Mouse (Mus musculus): Measurements from ENCODE around the gene Mmp14.
A peak's percentile ranks its signal among the peaks of the same experiment; 100 is the strongest.

The Mmp14 gene

DNA sequence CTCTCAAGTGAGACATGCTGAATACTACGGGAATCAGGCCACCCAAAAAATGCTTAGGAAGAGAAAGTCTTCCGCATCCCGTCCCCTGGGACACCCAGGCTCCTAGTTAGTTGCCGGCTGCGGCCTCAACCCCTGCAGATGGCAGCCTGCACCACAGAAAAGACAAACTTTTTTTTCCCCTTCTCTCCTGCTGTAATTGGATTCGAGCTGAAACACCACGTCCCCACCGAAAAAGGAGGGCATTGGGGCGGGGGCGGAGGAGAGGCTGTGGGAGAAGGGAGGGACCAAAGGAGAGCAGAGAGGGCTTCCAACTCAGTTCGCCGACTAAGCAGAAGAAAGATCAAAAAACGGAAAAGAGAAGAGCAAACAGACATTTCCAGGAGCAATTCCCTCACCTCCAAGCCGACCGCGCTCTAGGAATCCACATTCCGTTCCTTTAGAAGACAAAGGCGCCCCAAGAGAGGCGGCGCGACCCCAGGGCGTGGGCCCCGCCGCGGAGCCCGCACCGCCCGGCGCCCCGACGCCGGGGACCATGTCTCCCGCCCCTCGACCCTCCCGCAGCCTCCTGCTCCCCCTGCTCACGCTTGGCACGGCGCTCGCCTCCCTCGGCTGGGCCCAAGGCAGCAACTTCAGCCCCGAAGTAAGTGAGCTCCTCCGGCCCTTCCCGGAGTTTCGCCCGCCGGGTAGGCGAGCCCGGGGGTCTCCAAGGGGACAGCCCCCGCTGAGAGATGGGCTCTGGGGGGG, at the start of gene Mmp14:
TSS of gene Mmp14 (plus strand) at position 279 of the 744 bp plus-strand sequence.
- peak in 1 of 2 experiments; percentile 19 for DNase-seq (ENCODE audit: low spot score in 2 of 2)

DNA sequence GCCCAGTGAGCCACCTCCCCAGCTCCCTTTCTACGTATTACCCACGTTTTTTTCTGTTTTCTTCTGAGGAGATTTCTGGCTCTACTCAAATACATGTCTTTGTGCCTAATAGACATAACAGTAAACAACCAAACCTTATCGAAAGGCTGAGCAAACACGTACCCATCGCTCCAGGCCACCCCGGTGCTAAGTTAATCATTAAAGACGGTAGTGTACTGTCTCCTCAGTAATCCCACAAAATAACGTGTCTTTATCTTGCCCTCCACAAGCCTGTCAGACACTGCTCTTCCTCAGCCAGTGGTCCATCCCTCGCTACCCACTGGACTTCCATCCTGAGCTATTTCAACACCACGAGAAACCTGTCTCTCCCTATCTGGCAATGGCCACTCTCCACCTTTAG, 49.6 kb upstream of the Mmp14 start:
- no peak for DNase-seq (ENCODE audit: low spot score in 2 of 2)

DNA sequence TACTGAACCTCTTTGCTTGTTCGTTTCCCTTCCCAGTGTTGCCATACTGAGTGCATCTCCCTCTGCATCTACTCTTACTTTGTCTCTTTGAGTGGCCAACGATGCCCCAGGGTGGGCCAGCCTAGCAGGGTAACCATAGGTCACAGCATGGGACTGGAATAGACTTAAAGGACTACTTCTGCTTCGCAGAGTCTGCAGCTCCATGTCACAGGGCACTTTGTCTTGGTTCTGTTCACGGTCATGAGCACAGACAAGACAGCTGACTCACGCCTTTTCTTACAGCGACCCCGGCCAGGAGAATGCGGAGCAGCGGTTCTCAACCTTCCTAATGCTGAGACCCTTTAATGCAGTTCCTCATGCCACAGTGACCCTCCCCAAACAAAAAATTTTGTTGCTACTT, 48.8 kb upstream of the Mmp14 start:
- DNase-seq (ENCODE audit: low spot score in 2 of 2) = no peak

DNA sequence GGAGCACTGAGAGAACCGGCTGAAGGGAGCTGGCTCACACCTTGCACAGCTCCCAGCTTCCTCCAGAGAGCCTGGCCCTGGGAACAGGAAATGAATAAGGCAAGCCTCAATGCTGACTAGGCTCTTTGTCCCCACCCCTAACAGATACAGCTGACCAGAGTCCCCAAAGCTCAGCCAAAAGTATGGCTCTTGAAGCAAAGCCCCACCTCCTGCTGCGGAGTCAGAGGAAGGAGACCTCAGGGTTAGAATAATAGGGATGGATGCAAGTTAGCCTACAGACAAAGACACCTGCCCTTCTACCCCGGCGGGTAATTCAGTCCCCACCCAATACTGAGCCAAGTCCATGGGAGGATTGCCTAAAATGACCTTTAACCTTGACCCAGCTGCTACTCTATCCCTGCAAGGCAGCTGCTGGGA, 48.0 kb upstream of the Mmp14 start:
- peak in 1 of 2 experiments; percentile 24 for DNase-seq (ENCODE audit: low spot score in 2 of 2)

DNA sequence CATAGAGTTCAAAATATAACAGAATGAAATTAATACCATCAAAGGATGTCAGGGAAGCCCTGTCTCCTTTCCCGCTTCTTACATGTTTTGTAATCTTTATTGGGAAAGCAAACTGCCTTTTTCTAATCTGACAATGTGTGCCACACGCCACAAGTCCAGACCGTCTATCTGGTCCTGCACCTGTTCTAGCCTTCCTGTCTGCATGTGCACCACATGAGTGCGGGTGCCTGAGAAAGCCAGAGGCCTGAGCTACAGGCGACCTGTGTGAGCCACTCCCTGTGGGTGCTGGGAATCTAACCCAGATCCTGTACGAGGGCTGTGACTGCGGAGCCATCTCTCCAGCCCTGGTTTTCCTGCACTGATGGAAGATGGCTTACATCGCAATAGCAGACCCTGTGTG, 47.0 kb upstream of the Mmp14 start:
- DNase-seq (ENCODE audit: low spot score in 2 of 2) = no peak

DNA sequence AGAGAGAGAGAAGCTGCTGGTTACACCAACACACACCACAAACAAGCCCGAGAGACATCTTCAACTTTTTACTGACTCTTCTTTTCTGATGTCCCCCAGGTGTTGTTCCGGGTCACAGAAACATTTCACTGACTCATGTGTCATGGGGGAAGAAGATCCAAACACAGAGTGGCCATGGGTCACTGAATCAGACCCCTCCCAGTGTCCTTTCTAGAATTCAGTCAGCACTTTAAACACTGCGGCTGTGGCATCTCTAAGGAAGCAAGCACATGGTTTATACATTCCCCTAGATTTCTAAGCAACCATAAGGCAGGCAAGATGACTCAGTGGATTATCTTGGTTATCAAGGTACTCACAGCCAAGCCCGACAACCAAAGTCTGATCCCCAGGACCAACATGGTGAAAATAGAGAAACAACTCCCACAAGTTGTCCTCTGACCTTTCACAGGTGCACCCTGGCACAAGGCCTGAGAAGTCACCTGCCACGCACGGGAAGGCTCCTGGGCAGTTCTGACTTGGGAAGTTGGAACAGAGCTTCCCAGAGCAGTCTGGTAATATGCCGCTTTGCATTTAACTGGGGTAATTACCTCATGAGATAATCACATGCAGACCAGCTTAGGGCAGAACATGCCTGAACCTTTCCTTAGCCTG, 45.3 kb upstream of the Mmp14 start:
- DNase-seq (ENCODE audit: low spot score in 2 of 2) = no peak

DNA sequence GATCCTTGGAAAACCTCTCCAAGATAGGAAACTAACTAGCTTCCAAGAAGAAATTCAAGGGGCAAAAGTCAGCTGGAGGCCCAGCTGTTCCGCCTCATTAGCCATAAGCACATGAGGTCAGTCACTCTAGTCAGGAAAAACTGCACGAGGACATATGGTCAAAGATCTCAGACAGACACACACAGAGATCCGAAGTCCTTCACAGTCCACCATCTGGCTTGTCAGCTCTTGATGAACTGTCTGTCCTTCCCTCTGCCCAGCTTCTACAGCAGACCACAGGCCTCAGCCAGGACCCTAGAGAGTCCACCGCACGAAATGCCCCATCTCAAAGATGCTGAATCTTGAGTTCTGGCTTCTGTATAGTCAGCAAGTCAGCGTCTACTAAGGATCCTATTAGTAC, 43.9 kb upstream of the Mmp14 start:
- DNase-seq (ENCODE audit: low spot score in 2 of 2) = no peak

DNA sequence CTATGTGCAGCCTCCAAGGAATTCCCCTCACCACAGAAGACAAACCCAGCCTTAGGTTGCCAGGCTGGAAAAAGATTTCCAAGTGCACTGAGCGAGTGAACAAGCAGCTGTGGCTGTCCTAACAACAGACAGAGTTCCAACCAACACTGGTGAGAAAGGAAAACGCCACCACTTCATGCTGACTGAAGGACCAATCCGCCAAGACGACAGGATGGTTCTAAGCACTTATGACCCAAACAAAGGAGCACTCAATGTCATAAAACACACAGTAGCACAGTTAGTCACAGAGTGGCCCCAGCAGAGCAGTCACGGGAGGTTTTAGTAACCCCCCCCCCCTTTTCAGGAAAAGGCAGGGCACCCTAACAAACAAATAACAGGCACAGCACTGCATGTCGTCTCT, 40.6 kb upstream of the Mmp14 start:
- no peak for DNase-seq (ENCODE audit: low spot score in 2 of 2)

DNA sequence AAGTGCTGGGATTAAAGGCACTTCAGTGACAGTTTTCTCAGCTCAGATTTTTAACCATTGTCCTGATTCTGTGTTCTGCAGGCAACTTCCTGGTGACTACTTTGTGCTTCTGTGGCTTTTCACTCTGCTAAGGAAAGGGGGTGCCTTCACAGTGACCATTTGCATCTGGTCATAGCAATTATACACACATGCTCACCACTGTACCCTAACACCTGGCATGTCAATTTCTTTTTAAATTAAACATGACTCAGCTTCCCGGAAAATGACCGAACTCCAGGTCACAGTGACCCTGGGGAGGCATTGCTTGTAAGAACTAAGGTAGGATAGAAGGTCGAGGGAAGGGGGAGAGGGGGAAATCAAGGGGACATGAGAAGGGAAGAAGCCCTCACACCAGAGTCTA, 37.6 kb upstream of the Mmp14 start:
- DNase-seq (ENCODE audit: low spot score in 2 of 2) = no peak

DNA sequence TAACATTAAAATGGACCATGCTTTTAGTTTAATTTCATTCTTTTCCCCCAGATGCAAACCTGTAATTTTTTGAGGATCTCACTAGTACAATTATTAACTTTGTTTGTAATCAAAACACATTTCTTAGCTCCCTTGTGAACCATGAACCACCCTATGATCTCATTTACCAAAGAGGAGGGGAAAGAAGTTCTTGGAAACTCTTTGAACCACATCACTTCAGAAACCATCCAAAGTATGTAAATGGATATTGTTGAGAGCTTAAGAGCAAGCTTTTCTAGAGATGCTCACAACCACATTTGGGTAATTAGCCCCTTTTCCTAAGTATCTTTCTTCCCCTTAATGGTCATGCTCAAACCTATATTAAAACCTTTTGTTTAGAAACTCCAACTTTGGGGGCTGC, 37.1 kb upstream of the Mmp14 start:
- no peak for DNase-seq (ENCODE audit: low spot score in 2 of 2)

DNA sequence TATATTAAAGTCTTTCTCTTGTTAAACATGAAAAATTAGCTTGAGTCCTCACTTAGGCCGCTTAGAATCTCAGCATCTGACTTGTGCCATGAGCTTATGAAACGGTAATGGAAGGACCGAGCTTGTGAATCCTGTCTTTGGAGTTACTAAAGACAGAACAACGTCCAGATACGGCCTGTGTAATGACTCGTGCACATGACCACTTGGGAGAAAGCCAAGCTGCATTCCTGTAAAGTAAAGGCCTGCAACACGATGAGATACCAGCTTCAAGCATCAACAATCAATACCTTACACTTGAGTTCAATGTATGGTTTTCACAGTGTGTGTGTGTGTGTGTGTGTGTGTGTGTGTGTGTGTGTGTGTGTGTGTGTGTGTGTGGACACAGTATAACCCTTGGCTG, 34.7 kb upstream of the Mmp14 start:
- no peak for DNase-seq (ENCODE audit: low spot score in 2 of 2)

DNA sequence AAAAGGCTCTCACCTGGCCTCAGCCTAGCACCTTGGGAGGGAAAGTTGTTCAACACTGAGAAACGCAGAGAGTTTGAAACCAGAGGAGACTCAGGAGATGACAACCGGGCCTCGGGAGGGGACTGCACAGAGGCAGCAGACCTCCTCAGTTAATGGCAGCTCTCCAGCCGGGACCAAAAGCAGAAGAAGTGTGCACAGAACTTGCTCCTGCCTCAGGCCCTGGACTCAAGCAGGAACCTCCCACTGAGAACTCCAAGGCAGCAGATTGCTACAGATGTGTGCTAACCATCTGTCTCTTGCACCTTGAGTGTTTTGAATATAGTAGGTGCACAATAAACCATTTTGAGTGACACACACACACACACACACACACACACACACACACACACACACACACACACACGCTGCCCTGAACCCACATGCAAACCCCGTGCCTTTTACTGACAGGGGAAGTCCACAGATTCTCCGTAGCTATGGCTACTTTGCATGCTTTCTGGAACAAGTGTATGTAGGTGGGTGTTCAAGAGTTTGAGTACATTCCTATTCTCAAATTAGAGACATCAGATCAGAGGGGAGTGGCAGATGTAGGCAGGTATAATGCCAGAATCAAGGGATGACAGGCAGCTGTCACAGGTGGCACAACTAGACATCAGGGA, 33.4 kb upstream of the Mmp14 start:
- peak in 1 of 2 experiments; percentile 26 for DNase-seq (ENCODE audit: low spot score in 2 of 2)

DNA sequence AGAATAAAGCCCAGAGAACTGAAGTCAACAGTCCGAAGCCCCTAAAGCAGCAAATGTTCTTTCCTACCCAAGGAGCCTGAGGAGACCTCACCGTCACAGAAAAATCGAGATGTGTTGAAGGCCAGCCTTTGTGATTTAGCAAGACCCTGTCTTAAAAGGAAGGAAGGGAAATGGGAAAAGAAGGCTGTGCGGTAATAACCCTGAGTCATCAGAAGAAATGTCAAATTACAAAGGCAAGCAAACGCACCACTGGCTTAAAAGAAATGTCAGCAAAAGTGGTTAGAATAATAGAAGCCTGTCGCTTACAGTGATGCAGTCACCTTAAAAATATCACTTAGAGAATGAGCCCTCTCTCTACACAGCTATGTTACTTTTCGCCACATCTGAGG, 32.9 kb upstream of the Mmp14 start:
- no peak for DNase-seq (ENCODE audit: low spot score in 2 of 2)

DNA sequence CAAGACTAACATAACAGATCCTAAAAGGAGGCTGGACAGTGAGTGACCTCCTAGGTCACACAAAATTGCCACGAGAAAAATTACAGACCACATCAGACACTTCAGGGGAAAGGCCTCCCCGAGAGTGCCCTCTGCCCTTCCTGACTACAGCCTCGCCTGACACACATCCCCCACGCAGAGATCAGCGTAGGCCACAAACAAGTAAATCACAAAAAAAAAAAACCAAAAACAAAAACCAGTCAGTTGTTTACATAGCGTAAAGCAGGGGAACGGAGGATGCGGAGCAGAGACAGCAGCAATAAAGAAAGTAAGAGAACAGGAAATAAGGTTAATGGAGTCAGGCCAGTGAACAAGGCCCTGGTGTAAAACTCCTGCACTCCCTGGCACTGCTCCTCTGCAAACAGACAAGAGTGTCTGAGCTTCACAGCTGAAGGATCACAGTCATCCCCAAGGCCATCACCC, 32.5 kb upstream of the Mmp14 start:
- DNase-seq (ENCODE audit: low spot score in 2 of 2) = no peak

DNA sequence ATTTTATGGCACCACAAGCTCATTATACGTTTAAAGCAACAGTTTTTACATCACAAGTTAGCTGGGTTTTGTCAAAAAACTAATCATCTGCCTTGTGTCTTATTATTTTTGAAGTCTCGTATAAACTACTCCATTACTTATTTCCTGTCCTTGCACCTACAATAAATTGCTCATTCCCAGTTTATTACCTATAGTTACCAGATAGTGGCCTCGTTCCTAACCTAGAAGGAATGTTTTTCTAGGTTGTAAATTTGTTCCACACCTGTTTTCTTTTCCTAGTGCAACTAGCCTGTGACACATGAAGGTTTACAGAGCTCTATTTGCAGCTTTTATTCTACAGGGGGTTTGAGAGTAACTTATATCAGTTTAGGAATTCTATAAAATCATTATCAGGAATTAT, 29.7 kb upstream of the Mmp14 start:
- DNase-seq (ENCODE audit: low spot score in 2 of 2) = no peak

DNA sequence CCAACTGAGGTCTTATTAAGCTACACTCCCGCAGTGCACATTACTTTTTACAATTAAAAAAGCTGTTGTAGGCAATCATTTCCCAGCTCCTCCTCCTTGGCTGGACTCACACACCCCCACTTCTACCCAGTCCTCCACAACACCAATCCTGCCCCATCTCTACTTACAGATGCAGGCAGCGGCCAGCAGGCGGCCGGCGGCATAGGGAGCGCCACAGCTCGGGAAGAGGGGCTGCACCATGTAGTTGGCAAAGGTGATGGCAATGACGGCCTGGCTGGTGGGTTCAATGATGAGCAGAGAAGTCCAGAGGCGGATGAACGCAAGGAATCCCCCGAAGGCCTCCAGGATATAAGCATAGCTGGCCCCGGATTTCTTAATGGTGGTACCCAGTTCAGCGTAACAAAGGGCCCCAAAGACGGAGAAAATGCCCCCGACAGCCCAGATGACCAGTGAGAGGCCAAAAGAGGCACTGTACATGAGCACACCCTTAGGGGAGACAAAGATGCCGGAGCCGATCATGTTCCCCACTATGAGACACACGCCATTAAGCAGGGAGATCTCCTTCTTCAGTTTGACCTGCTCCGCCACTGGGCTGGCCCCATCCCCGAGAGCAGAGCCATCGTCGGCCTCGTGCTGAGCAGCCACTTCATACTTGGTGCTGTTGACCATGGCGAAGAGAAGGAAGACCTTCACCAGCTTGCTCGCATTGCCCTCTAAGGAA, 22.9 kb upstream of the Mmp14 start:
- DNase-seq (ENCODE audit: low spot score in 2 of 2) = no peak

DNA sequence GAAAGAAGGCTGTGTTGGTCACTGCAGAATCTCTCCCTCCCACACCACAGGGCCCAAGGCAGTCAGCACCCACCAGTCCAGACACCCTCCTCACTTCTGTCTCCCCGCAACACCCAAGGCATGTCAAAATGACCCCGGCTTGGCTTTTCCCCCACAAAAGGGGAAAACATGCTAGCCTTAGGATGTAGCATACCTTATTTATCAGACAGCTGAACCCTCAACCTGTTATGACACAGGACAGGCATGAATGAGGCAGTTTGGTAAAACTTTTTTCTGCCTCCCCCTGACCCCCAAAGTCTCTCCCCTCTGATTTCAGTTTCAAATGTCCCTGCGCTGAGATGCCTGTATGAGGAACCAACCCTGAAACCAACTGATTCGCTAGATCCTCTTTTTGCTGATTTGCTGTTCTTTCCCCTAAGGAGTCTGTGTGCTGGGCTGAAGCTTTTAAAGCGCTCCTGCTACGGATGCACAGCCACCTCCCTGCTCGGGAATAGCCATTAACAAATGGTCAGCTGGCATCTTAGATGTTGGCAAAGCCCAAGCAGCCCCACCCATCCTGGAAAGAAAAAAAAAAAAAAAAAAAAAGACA, 22.3 kb upstream of the Mmp14 start:
- peak; percentile 52 to 63 for DNase-seq (ENCODE audit: low spot score in 2 of 2)

DNA sequence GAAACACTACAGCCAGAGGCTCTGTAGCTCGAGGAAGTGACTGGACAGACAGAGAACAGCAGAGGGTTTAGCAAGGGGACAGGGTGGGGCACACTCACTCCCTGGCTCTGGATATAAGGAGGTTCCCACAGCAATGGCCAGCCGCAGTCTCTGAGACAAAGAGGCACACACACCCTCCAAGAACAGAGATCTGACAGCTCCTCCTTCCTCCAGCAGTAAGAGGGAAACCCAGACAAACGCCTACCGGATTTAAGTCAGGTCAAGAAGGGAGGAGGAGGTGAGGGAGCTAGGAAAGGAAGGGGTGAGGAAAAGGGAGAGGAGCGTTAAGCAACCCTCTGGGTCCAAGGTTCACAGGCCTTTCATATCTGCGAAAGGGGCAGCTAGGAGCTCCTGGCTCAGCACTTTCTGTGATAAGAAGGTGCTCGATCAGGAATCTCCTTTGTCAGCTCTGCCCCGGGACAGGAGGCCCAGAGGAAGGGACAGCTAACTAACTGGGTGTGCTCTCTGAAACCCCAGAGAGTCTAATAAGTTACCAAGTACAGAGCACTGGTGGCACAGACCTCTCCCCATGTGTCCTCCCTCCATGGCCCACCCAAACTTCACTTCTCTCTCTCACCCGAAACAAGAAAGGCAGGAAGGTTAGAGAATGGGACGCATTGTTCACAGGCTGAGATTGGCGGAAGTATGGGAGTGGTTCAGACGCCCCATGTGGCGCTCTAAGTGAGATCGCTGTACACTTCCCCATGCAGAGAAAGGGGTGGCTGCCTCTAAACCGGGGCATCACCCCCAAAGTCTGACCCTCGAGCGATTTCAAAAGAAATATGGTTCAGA, 21.2 kb upstream of the Mmp14 start:
- no peak for DNase-seq (ENCODE audit: low spot score in 2 of 2)

DNA sequence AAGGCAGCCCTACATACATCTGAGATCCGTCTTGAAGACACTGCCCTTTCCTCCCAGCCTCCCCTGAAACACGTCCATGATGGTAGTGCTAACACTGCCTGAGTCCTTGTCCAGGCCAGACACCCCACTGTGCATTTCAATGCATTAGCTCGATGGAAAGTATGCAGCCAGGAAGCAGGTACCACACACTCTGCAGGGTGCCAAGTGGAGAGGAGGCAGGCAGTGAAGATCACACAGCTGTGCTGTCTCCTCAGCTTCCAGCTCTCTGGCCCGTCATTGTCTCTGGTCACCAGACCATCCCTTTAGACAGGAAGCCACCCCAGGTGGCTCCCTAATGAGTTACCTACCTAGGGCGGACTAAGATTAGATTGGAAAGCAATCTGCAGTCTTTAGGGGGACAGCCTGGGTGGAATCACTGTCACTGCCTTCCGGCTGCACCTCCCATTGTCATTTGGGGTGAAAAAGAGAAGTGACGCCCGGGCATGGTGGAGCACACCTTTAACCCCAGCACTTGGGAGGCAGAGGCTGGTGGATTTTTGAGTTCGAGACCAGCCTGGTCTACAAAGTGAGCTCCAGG, 19.3 kb upstream of the Mmp14 start:
- DNase-seq (ENCODE audit: low spot score in 2 of 2) = peak in 1 of 2 experiments; percentile 4

DNA sequence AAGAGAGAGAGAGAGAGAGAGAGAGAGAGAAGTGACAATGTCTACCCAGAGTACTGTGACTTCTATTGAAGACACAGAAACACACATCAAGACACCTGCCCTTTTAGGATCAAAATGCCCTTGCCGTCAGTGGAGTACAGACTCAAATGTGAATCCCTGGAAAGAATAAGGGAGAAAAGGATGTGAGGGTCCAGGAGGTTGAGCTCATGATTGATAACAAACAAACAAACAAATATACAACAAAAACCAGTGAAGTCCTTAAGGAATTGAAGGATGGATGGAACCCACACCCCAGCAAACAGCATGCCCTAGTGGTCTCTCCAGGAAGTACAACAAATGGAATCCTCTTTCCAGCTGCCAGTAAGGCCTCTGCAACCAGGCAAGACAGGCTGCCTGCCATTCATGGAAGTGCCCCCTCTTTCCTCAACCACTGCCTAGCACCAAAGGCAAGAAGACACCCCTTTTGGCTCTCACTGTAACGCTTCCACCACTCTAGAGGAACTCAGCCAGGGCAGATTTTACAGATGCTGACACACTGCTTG, 18.7 kb upstream of the Mmp14 start:
- DNase-seq (ENCODE audit: low spot score in 2 of 2) = no peak
